Mouse (Mus musculus): ENCODE data around the gene Hist1h2br.
"Not testable (repeated sequence)": the region's sequence is repeated elsewhere in the genome, so short reads cannot be mapped to it uniquely, and the experiment has no call there.

The Hist1h2br gene

GRCm38 (mm10) chr13:21846356-21846755, 12.8 kb downstream of the Hist1h2br start:
- not testable (repeated sequence) for DNase-seq (ENCODE audit: low spot score)

GRCm38 (mm10) chr13:21847883-21848282, 14.3 kb downstream of the Hist1h2br start:
- peak; percentile 69 for DNase-seq (ENCODE audit: low spot score)

GRCm38 (mm10) chr13:21850696-21851095, 17.2 kb downstream of the Hist1h2br start:
- not testable (repeated sequence) for DNase-seq (ENCODE audit: low spot score)

GRCm38 (mm10) chr13:21852215-21852945, 18.8 kb downstream of the Hist1h2br start:
- DNase-seq (ENCODE audit: low spot score), result no peak

GRCm38 (mm10) chr13:21855146-21855545, 21.6 kb downstream of the Hist1h2br start:
- DNase-seq (ENCODE audit: low spot score), result peak; percentile 81

GRCm38 (mm10) chr13:21855698-21856162, 22.2 kb downstream of the Hist1h2br start:
- peak; percentile 85 for DNase-seq (ENCODE audit: low spot score)

- DNase-seq (ENCODE audit: low spot score), result no peak
Observed at GRCm38 (mm10) chr13:21861608-21862007, 28.1 kb downstream of the Hist1h2br start.

GRCm38 (mm10) chr13:21865503-21865902, 32.0 kb downstream of the Hist1h2br start:
- not testable (repeated sequence) for DNase-seq (ENCODE audit: low spot score)

GRCm38 (mm10) chr13:21880735-21881134, 47.2 kb downstream of the Hist1h2br start:
- DNase-seq (ENCODE audit: low spot score), result no peak

GRCm38 (mm10) chr13:21881878-21882669, 48.5 kb downstream of the Hist1h2br start:
- peak; percentile 78 for DNase-seq (ENCODE audit: low spot score)

- peak; percentile 88 for DNase-seq (ENCODE audit: low spot score)
Observed at GRCm38 (mm10) chr13:21882760-21883405, 49.3 kb downstream of the Hist1h2br start.

- no peak for DNase-seq (ENCODE audit: low spot score)
Observed at GRCm38 (mm10) chr13:21883407-21883806, 49.9 kb downstream of the Hist1h2br start.

- no peak for DNase-seq (ENCODE audit: low spot score)
Observed at GRCm38 (mm10) chr13:21884586-21884985, 51.0 kb downstream of the Hist1h2br start.

Measured in c-Kit-positive CD71-positive TER-119-positive erythroid progenitor cells, embryonic 14.5 days (primary cell).